Mouse (Mus musculus): ENCODE measurements around the gene Bnip3. TPM values are rescaled to one million over a fixed set of nuclear protein-coding genes. Genes with fewer than 3 reads are reported as not detected.

The Bnip3 gene
- polyA plus RNA-seq, 1 experiment from 2014 or later = 306 TPM

- ATAC-seq (replicated peaks; ENCODE audit: insufficient number of reproducible peaks, low FRiP score, low TSS enrichment) = no peak
- Histone ChIP-seq H3K9ac (ENCODE audit: low read depth, low read length) (no peak overlapping the region), H3K27ac (ENCODE audit: low read depth, low read length) (no peak overlapping the region), H3K4me2 (no peak overlapping the region), H3K36me3 (ENCODE audit: control insufficient read depth, insufficient read depth, low read length) (peaks cover 7% of the 10 kb centered on the region), H3K4me1 (ENCODE audit: control insufficient read depth, insufficient read depth, low read length) (no peaks in the 10 kb centered on the region), H3K27me3 (ENCODE audit: control insufficient read depth, insufficient read depth, low read length) (no peaks in the 10 kb centered on the region), H3K9me3 (replicated peaks; ENCODE audit: control insufficient read depth, low read length) (no peaks in the 10 kb centered on the region), H3K4me3 (ENCODE audit: low read depth, low read length) (no peak overlapping the region)
- 86% methylated on average over 12 of the region's 13 CpGs for WGBS (ENCODE audit: insufficient replicate concordance)
Observed at GRCm38 (mm10) chr7:138885365-138886289, 23.7 kb downstream of the Bnip3 start.

- ATAC-seq (replicated peaks; ENCODE audit: insufficient number of reproducible peaks, low FRiP score, low TSS enrichment) = no peak
- no peaks in the 10 kb centered on the region for H3K9me3 ChIP-seq (replicated peaks; ENCODE audit: control insufficient read depth, low read length)
- H3K36me3 ChIP-seq (ENCODE audit: control insufficient read depth, insufficient read depth, low read length) = peaks cover 15% of the 10 kb centered on the region
- H3K4me1 ChIP-seq (ENCODE audit: control insufficient read depth, insufficient read depth, low read length) = no peaks in the 10 kb centered on the region
- H3K4me2 ChIP-seq = no peak overlapping the region
- no peak overlapping the region for H3K27ac ChIP-seq (ENCODE audit: low read depth, low read length)
- H3K4me3 ChIP-seq (ENCODE audit: low read depth, low read length) = no peak overlapping the region
- no peak overlapping the region for H3K9ac ChIP-seq (ENCODE audit: low read depth, low read length)
- 86% methylated on average over 3 of the region's 3 CpGs for WGBS (ENCODE audit: insufficient replicate concordance)
- H3K27me3 ChIP-seq (ENCODE audit: control insufficient read depth, insufficient read depth, low read length) = no peaks in the 10 kb centered on the region
Observed at GRCm38 (mm10) chr7:138883724-138884123, 25.6 kb downstream of the Bnip3 start.

GRCm38 (mm10) chr7:138875031-138875430 lies 34.3 kb downstream of the Bnip3 start:
- H3K9me3 ChIP-seq (replicated peaks; ENCODE audit: control insufficient read depth, low read length) = no peaks in the 10 kb centered on the region
- no peak overlapping the region for H3K4me2 ChIP-seq
- H3K27me3 ChIP-seq (ENCODE audit: control insufficient read depth, insufficient read depth, low read length) = no peaks in the 10 kb centered on the region
- no peak overlapping the region for H3K4me3 ChIP-seq (ENCODE audit: low read depth, low read length)
- H3K36me3 ChIP-seq (ENCODE audit: control insufficient read depth, insufficient read depth, low read length) = peaks cover 34% of the 10 kb centered on the region
- no peak overlapping the region for H3K27ac ChIP-seq (ENCODE audit: low read depth, low read length)
- no peak for ATAC-seq (replicated peaks; ENCODE audit: insufficient number of reproducible peaks, low FRiP score, low TSS enrichment)
- no peaks in the 10 kb centered on the region for H3K4me1 ChIP-seq (ENCODE audit: control insufficient read depth, insufficient read depth, low read length)
- WGBS (ENCODE audit: insufficient replicate concordance) = 88% methylated on average over 3 of the region's 3 CpGs
- H3K9ac ChIP-seq (ENCODE audit: low read depth, low read length) = no peak overlapping the region

DNA sequence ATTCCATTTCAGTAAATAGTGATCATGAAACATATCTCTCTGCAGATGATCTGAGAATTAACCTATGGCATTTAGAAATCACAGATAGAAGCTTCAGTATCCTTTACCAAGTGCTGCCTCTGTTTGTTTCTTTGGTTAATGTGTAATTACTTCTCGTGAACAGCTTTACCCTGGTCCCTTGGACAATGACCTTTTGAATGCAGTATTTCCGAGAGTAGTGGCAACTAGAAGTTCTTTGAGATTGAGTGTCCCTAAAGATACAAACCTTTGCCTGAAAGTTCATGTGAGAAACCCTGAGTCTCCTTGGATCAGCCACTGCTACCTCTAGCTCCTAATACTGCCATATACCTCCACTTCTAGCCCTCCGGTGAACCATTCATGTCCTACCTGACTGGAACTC lies 36.4 kb downstream of the Bnip3 start:
- H3K27ac ChIP-seq (ENCODE audit: low read depth, low read length) = no peak overlapping the region
- no peaks in the 10 kb centered on the region for H3K9me3 ChIP-seq (replicated peaks; ENCODE audit: control insufficient read depth, low read length)
- peaks cover 27% of the 10 kb centered on the region for H3K36me3 ChIP-seq (ENCODE audit: control insufficient read depth, insufficient read depth, low read length)
- no peaks in the 10 kb centered on the region for H3K27me3 ChIP-seq (ENCODE audit: control insufficient read depth, insufficient read depth, low read length)
- no peak overlapping the region for H3K4me3 ChIP-seq (ENCODE audit: low read depth, low read length)
- no peak overlapping the region for H3K9ac ChIP-seq (ENCODE audit: low read depth, low read length)
- H3K4me2 ChIP-seq = no peak overlapping the region
- ATAC-seq (replicated peaks; ENCODE audit: insufficient number of reproducible peaks, low FRiP score, low TSS enrichment) = no peak
- 86% methylated on average over 3 of the region's 3 CpGs for WGBS (ENCODE audit: insufficient replicate concordance)
- no peaks in the 10 kb centered on the region for H3K4me1 ChIP-seq (ENCODE audit: control insufficient read depth, insufficient read depth, low read length)

DNA sequence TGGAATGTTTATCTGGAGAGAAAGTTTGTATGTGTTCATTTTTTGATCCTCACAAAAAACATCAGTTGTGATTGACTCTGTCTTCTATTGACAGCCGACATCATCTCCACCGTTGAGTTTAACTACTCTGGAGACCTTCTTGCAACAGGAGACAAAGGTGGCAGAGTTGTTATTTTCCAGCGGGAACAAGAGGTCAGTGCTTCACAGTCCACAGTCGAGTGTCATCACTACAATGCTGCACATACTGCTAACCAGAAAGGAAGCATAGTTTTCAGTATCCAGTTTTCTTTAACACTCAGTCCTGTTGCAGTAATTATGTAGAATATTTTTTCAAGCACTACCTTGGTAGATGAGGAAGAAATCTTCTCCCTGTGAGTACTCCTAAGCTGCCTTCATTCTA lies 41.0 kb downstream of the Bnip3 start:
- Histone ChIP-seq H3K36me3 (ENCODE audit: control insufficient read depth, insufficient read depth, low read length) (no peaks in the 10 kb centered on the region; the same call in 1 of the 2 replicates), H3K4me3 (ENCODE audit: low read depth, low read length) (no peak overlapping the region), H3K27ac (ENCODE audit: low read depth, low read length) (no peak overlapping the region), H3K27me3 (ENCODE audit: control insufficient read depth, insufficient read depth, low read length) (no peaks in the 10 kb centered on the region), H3K4me2 (no peak overlapping the region), H3K4me1 (ENCODE audit: control insufficient read depth, insufficient read depth, low read length) (no peaks in the 10 kb centered on the region), H3K9me3 (replicated peaks; ENCODE audit: control insufficient read depth, low read length) (no peaks in the 10 kb centered on the region), H3K9ac (ENCODE audit: low read depth, low read length) (no peak overlapping the region)
- no peak for ATAC-seq (replicated peaks; ENCODE audit: insufficient number of reproducible peaks, low FRiP score, low TSS enrichment)
- WGBS (ENCODE audit: insufficient replicate concordance) = 83% methylated on average over 4 of the region's 4 CpGs

GRCm38 (mm10) chr7:138867286-138867685 lies 42.0 kb downstream of the Bnip3 start:
- H3K4me3 ChIP-seq (ENCODE audit: low read depth, low read length) = no peak overlapping the region
- H3K9ac ChIP-seq (ENCODE audit: low read depth, low read length) = no peak overlapping the region
- 80% methylated on average over 6 of the region's 6 CpGs for WGBS (ENCODE audit: insufficient replicate concordance)
- no peak overlapping the region for H3K4me2 ChIP-seq
- no peaks in the 10 kb centered on the region for H3K9me3 ChIP-seq (replicated peaks; ENCODE audit: control insufficient read depth, low read length)
- no peak for ATAC-seq (replicated peaks; ENCODE audit: insufficient number of reproducible peaks, low FRiP score, low TSS enrichment)
- H3K27me3 ChIP-seq (ENCODE audit: control insufficient read depth, insufficient read depth, low read length) = no peaks in the 10 kb centered on the region
- H3K36me3 ChIP-seq (ENCODE audit: control insufficient read depth, insufficient read depth, low read length) = no peaks in the 10 kb centered on the region; the same call in 1 of the 2 replicates
- no peak overlapping the region for H3K27ac ChIP-seq (ENCODE audit: low read depth, low read length)
- H3K4me1 ChIP-seq (ENCODE audit: control insufficient read depth, insufficient read depth, low read length) = no peaks in the 10 kb centered on the region

- no peak for ATAC-seq (replicated peaks; ENCODE audit: insufficient number of reproducible peaks, low FRiP score, low TSS enrichment)
- Histone ChIP-seq H3K9me3 (replicated peaks; ENCODE audit: control insufficient read depth, low read length) (no peaks in the 10 kb centered on the region), H3K4me2 (no peak overlapping the region), H3K27ac (ENCODE audit: low read depth, low read length) (no peak overlapping the region), H3K4me1 (ENCODE audit: control insufficient read depth, insufficient read depth, low read length) (no peaks in the 10 kb centered on the region), H3K36me3 (ENCODE audit: control insufficient read depth, insufficient read depth, low read length) (no peaks in the 10 kb centered on the region), H3K27me3 (ENCODE audit: control insufficient read depth, insufficient read depth, low read length) (no peaks in the 10 kb centered on the region), H3K4me3 (ENCODE audit: low read depth, low read length) (no peak overlapping the region), H3K9ac (ENCODE audit: low read depth, low read length) (no peak overlapping the region)
- 89% methylated on average over 1 of the region's 1 CpGs for WGBS (ENCODE audit: insufficient replicate concordance)
Observed at GRCm38 (mm10) chr7:138864776-138865175, 44.5 kb downstream of the Bnip3 start.

DNA sequence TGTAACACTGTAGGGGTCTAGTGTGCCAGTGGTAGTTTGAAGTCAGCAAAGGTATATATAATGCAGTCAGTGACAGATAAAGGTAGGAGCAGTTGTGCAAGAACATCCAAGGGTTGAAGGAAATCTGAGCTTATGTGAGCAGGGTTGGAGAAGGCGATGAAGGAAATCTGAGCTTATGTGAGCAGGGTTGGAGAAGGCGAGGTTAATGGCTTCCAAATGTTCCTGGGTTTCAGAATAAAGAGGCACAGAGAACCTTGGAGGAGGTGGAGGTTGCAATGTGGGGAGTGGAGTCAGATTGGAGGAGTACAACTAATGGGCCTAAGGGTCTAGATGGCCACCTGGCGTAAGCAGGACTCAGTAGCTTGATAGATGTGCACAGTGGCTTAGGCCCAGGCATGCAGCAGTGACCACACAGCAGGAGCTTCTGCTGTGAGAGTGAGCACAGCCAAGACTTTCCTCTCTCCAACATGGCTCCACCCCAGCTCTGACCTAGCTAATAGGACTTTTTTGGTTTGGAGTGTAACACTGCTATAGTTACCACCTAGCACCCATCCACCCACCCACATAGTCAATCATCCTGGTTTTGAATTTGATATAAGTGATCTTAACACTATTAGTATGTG lies 45.3 kb downstream of the Bnip3 start:
- Histone ChIP-seq H3K27me3 (ENCODE audit: control insufficient read depth, insufficient read depth, low read length) (no peaks in the 10 kb centered on the region), H3K9ac (ENCODE audit: low read depth, low read length) (no peak overlapping the region), H3K27ac (ENCODE audit: low read depth, low read length) (no peak overlapping the region), H3K4me2 (no peak overlapping the region), H3K4me3 (ENCODE audit: low read depth, low read length) (no peak overlapping the region), H3K9me3 (replicated peaks; ENCODE audit: control insufficient read depth, low read length) (no peaks in the 10 kb centered on the region), H3K36me3 (ENCODE audit: control insufficient read depth, insufficient read depth, low read length) (no peaks in the 10 kb centered on the region), H3K4me1 (ENCODE audit: control insufficient read depth, insufficient read depth, low read length) (no peaks in the 10 kb centered on the region)
- ATAC-seq (replicated peaks; ENCODE audit: insufficient number of reproducible peaks, low FRiP score, low TSS enrichment) = no peak
- WGBS (ENCODE audit: insufficient replicate concordance) = 84% methylated on average over 3 of the region's 3 CpGs

Measured in heart, embryonic 11.5 days (tissue).